Mouse (Mus musculus): Measurements from ENCODE around the gene Mboat2. TPM values are rescaled to one million over a fixed set of nuclear protein-coding genes. Genes with fewer than 3 reads are reported as not detected.
A peak's percentile ranks its signal among the peaks of the same experiment; 100 is the strongest.

Gene Mboat2
- polyA plus RNA-seq, 1 experiment from 2014 or later, result 4.8 TPM

DNA sequence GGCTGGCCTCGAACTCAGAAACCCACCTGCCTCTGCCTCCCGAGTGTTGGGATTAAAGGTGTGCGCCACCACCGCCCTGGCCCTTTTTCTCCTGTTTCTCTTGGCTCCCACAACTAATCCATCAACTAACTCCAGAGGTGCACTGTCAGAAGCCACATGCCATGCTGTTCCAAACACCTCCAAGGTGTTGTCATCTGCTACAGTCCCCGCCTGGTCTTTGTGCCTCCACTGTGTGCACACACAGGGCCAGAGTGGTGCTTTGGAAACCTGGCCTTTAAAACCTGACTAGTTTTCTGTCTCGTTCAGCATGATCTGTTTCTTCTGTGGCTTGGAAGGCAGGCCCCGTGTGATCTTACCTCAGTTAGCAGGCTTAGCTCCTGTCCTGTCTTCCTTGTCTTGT, 113.9 kb downstream of the Mboat2 start:
- DNase-seq (ENCODE audit: low spot score), result no peak

DNA sequence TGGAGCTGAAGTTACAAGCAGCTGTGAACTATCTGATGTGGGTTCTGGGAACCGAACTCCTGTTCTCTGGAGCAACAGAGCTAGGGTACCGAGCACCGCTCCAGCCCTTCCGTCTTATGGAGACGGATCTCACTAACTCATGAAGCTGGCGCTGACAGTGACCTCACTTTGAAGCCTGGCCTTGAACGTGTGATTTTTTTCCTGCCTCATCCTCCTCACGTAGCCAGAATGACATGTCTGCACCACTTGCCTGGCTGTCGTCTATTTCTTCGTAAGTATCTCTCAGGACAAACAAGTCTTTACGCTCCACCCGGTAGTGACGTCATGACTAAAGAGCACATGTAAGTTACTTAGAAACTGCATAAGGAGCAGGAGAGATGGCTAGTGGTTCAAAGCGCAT, 116.4 kb downstream of the Mboat2 start:
- no peak for DNase-seq (ENCODE audit: low spot score)

DNA sequence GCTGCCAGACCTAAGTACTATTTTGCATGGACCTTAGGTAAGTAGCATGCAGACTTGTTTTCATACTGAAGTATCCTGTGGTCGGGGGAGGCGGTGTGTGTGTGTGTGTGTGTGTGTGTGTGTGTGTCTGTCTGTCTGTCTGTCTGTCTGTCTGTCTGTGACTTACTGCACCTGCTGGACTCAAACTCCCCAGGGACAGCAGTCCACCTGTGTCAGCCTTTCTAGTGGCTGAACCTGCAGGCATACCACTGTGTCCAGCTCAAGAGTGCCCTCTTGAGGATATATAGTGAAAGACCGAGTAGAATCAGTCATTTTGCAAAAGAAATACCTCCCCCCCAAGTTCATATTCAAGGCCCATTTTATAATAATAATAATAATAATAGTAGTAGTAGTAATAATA, 117.7 kb downstream of the Mboat2 start:
- peak; percentile 48 for DNase-seq (ENCODE audit: low spot score)

DNA sequence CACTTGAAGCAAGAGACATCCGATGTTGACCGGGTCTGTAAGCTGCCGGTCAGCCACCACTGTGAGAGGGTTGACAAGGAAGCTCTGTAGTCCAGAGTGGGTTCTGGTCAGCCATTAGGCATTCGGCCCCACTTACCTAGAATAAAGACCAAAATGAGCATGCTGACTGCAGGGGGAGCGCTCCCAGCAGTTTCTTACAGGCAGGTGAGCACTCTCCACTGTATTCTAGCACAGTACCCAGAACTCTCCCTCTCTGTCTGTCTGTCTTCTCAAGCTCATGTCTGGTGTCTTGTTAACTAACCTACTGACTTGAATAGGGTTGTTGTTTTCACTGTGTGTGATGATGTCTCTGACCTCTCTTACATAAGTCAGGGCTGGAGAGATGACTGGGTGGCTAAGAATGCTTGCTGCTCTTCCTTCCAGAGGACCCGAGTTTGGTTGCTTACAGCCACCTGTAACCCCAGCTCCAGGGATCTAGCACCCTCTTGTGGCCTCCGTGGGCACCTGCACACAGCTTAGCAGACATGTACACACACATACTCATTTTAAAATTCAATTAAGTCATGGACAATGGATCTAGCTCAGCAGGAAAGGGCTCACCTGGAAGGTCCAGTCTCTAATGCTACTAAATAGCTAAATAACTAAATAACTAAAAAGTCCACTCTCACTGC, 119.8 kb downstream of the Mboat2 start:
- peak; percentile 37 for DNase-seq (ENCODE audit: low spot score)

DNA sequence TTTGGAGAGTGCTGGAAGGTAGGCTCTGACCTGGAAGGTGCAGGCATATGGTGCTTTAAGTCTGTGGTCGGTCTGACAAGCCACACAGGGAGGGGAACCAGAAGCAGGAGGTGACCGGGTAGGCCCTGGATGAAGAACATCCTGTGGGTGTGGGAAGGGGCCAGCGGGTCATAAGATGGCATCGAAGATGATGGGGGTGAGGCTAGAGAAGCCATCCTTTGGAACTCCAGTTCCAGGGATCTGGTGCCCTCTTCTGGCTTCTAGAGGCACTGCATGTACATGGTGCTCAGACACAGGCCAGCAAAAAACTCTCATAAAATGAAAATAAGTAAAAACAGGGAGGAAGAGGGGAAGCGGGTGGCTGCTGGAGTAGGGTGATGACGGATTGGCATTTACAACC, 121.5 kb downstream of the Mboat2 start:
- DNase-seq (ENCODE audit: low spot score), result peak; percentile 67

DNA sequence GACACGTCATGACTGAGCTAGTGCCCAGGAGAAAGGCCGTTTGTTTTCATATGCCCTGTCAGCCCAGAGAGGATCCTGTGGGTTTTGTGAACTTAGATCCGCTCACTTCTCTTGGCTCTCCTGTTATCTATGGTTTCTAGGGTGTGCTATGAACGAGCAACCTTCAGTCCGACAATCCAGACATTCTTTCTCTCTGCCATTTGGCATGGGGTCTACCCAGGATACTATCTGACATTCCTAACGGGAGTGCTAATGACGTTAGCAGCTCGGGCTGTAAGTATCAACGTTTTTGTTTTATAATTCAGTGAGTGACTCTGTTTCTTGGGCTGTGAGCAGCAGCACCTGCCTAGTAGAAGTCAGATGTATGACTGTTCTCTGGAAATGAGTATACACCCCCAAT, 124.5 kb downstream of the Mboat2 start:
- DNase-seq (ENCODE audit: low spot score), result no peak

DNA sequence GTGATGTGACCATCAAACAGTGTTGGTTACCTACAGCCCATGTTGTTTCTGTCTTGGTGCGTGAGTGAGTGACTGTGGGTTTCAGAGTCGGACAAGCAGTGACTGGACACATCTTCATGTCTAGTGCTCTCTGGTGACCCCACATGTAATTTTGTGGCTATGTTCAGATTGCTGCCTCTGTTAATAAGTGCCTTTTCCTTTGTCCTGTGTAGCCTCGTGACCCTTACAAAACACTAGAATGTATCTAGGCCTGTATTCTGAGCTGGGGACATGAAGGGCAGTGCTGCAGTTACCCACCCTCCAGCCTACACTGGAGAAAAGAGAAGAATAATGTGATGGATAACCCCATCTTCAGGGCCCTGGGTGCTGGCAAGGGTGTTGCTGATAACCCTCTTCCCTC, 127.8 kb downstream of the Mboat2 start:
- DNase-seq (ENCODE audit: low spot score), result no peak

DNA sequence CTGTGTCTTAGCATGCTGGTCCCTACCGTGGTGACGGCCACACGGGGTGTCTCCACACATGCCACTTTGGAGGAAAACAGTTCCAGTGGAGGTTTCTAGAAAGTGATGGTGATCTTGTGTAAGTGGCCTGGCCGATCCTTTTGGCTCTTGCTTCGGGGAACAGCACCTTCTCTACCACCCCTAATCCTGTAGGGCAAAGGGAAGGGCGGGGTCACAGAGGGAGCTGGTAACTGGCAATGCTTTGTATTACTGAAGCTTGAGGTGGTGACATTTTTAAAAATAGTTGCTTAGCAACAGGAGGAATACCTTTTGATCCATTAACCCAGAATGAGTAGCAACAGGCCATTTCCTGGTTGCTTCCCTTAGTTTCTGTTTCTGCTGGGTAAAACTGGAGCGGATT, 131.1 kb downstream of the Mboat2 start:
- DNase-seq (ENCODE audit: low spot score), result no peak

DNA sequence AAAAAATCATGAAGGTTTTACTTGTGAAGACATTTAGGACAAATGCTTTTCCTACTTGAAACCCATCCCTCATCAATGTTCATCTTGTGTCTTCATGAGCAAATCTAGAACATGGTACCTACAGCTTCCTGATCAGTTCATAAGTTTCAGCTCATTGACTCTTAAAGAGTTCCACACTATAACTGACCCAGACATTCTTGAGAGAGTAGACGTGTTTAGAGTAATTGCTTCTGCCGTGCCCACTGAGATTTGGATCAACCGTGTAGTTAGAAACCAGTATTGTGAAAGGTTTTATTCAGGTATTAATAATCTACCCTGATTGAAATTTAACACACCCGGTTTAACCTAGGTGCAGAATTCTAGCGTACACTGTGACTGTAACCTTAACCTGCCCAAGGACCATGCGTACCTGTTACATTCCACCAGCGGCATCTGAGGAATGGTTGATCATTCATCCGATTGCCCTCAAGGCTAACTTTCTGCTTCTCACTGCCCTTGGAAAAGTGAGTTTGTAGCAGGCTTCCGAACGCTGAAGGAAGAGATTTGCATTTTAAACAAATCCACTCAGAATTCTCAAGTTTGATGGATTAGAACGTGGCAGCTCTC, 131.8 kb downstream of the Mboat2 start:
- DNase-seq (ENCODE audit: low spot score), result no peak

DNA sequence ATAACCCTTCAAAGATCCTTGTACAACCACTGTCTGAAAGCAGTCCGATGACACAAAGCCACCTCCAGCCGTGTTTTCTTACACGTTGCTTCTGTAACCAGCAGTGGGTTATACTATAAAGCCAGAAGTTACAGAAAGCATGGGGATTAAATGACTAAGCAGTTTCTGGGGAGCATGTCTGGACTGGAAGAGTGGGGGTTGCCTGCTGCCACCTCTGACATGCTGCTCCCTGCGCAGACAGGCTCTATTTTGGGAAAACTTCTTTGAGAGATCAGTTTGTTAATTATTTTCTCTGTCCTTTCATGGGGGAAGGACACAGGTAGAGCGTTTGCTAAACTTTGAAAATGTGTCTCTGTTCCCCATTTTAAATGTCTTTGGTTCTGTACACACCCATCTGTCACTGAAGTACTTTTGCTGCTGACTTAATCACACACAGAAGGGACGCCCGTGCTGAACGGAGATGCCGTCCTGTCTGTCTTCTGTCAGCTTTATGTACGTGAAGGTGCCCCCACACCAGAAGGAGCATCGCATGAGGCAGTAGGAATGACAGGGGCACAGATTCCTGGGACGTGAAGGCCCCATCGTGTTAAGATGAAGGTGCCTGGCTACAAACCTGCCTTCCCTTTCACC, 132.8 kb downstream of the Mboat2 start:
- DNase-seq (ENCODE audit: low spot score), result no peak

DNA sequence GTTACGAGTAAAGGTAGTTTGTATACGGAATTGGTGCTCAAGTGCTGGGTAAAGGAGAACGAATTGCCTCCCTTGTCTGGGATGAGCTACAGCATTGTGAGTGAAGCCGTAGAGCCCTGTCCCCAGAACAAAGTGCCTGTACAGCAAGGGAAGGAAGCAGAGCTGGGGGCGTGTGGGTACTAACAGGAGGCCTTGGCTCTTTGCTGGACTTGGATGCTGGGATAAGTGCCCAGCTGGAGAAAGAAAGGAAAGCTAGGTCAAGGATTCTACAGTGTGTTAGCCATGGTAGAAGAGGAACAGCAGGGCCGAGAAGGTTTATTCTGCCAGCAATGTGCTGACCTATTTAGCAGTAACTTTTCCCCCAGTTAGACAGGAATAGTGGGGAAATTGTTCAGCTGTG, 134.7 kb downstream of the Mboat2 start:
- DNase-seq (ENCODE audit: low spot score), result no peak

DNA sequence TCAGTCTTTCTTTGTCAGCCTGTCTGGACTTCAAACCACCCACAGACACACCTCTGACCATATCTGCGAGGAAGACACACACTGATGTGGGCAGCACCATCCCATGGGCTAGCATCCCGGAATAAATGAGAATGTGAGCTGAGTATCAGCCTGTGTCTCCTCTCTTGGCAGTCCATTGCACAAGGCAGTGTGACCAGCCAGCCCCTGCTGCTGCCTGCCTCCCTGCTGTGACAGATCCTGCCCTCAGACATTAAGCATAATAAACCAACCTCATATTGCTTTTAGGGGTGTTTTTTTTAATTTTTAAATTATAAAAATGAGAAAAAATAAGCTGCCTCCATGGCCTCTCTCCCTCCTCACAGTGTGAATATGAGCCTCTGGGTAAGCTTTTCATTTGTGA, 135.4 kb downstream of the Mboat2 start:
- DNase-seq (ENCODE audit: low spot score), result no peak

DNA sequence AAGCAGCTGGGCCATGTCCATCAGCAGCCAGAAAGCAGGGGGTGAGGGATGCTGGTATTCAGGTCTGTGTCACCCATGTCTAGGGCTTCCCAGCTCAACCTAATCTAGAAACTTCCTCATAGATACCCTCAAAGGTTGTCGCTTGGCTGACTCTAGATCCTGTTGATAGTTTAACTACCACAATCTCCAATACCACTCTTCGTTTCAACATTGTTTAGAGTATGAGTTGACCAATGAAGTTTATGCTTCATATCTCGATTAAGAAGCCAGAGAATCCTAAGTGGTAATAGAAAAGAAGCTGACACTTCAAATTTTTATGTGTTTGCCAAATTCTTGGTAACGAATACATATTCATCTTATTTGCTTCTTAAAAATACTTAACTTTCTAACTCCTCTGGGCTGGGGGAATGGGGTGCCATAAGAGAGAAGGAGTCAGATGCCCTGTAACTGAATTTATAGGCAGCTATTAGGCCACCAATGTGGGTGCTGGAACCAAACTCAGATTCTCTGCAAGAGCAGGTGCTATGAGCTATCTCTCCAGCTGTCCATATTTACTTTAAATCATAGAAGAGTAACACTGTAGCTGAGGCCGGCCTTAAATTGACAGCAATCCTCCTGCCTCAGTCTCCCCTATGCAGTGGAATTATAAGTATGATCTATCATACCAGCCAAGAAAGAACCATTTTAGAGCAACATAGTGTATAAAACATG, 141.0 kb downstream of the Mboat2 start:
- DNase-seq (ENCODE audit: low spot score), result no peak

DNA sequence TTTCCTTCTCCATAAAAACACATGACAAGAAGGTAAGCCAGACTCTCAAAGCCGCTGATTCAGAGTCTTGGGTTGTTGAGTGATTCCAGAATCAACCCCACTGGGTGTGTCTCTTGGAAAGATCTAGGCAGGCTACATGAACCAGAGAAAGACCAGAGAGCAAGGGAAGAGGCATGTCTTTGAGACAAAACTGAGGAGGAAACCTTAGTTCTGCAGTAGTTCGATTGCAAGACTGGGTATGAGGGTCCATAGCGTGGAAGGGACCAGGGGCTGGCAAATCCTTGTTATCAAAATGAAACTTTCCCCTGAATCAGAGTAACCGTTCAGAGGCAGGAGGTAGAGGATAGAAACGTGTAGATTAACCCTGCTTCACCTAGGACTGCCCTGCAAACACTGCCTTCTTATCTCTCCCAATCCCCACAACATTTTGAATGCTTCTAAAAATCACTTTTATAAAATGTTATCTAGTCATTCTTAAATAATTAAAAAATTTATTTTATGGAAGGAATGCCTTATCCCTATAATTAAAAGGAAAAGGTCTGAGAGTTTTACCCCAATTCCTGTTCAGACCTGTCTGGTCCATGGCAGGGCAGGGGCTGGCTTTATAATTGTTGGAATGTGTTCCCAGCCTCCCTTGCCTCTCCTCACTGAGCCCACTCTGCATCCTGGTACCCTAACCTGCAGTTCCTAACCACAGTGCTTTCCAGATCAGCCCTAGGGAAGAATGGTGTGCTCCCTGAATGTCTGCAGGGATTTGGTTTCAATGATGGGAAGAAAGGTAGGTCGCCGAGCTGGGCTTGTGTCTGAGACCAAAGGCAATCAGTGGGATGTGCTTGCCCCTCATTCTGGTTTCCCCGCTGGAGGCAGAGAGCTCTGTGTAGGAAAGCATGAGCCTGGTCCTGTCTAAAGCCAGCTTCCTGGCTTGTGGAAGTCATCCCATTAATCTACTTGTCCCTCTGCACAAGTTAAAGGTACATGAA, 142.0 kb downstream of the Mboat2 start:
- no peak for DNase-seq (ENCODE audit: low spot score)

DNA sequence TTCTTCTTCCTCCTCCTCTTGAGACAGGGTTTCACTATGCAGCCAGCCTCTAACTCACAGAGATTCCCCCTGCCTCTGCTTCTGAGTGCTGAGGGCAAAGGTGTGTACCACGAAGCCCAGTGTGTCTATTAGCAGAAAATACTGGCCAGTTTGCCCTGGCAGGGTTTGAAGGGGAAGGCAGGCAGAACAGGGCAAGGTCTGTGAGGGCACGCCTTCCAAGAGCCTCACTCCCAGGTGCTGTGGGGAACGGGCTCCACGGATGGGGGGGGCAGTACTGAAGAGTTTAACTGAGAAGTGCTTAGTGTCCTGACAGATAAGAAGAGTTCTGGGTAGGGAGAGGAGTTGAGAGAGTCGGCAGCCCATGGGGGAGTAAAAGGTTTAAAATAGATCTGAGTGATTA, 142.9 kb downstream of the Mboat2 start:
- peak; percentile 24 for DNase-seq (ENCODE audit: low spot score)

DNA sequence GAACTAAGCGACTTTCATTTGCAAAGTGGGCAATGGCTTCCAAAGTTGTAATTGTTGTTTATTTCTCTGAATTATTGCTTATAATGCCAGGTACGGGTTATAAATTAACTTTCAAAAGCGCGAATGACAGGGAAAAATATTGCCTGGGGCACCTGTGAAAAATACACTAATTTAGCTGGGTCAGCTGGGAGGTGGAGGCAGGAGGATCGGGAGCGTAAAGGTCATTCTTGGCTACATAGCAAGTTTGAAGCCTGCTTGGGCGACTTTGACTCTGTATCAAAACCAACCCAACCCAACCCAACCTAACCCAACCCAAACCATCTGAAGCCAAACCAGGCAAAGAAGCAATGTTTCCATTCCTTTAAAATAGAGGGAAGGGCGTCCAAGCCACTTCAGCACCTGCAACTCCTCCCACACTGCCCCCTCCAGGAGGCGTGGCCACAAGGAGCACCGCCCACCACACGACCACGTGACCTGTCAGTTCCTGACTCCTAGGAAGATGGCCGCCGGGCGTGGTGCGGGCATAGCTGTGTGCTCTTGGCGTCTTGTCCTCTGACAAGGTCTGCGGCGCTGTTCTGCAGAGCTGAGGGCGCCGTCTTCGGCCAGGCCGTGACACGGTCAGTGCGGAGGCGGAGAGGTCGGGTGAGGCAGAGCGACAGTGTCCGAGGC, 143.9 kb downstream of the Mboat2 start, which contains the start of gene Kidins220:
Gene Kidins220, plus strand, starts transcription at position 480 of the 669 bp plus-strand sequence.
- peak; percentile 94 for DNase-seq (ENCODE audit: low spot score)

DNA sequence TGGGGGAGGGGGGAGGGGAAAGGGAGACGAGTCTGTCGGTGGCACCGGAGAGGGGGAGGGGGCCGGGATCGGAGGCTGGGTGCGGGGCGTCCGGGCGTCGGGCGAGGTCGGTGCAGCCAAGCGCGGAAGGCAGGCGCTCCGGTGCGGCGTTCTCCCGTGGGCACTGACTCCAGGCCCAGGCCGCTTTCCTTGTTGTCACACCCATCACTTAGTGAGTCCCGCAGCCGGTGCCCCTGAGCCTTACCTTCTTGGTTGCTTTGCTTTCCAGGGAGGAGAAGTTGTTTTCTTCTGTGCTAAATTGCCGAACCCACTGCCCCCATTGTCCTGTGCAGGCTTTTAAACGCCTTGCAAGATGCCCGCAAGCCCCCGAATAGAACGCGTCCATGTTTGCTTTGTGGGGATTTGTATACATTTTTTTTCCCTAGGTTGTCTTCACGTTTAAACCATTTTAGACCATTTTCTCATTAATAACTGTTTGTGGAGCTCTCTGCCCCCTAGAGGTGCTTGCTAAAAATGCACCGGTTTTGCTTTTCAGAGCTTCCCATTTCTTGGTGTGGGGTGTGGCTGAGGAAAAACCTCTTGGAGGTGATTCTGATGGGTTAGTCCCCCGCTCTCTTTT, 144.5 kb downstream of the Mboat2 start:
- DNase-seq (ENCODE audit: low spot score), result peak; percentile 69

DNA sequence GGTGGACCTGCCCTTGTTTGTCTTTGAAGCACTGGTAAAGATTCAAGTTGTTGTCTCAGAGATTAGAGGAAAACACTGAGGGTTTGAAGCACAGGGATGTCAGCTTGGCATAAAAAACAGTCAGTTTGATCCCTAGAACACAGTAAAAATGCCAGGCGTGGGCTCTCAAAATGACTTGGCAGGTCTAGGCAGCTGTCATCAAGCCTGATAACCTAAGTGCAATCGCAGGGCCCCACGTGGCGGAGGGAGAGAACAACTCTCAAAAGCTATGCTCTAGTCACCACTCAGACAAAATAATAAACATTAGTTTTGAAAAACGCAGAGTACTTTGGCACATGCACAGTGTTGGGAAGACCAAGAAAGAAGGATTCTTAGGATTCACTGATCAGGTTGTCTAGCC, 154.5 kb downstream of the Mboat2 start:
- no peak for DNase-seq (ENCODE audit: low spot score)

DNA sequence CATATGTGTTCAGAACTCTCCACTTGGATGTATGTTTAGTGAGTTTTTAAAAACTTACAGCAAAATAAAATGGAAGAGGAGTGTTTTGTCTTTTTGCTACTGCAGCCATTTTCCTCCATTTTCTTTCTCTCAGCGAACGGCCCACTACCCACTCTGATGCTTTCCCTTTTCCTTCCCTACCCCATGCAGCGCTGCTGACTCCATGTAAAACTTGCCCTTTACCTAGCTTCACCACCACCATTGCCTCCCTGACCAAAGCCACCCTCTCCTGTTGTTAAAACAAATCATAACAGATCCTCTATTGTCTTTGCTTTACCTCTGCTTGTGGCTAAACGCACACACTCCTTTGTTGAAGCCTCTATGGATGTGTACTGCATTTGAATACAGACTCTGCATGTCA, 164.7 kb downstream of the Mboat2 start:
- no peak for DNase-seq (ENCODE audit: low spot score)

DNA sequence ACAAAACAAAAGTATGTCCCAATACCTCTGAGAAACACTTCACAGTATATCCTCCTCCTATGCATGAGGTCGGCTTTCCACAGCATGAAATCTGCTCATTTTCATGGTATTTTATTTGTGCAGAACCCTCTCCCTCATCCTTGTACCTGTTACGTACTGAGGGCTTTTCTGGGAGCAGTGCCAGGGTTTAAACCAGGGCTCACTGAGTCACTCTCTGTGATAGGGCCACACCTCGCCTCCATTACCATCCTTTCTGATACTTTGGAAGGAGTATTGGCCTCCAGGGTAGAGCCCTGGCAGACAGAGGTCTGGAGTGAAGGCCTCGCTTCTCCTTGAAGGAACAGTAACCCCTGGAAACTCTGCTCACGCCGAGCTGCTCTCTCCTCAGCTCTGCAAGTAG, 174.7 kb downstream of the Mboat2 start:
- DNase-seq (ENCODE audit: low spot score), result no peak
